Mouse (Mus musculus): Measurements from ENCODE around the gene Mndal. TPM values are rescaled to one million over a fixed set of nuclear protein-coding genes. Genes with fewer than 3 reads are reported as not detected.
"Not testable (repeated sequence)": the region's sequence is repeated elsewhere in the genome, so short reads cannot be mapped to it uniquely, and the experiment has no call there.

Mndal gene
- total and polyA plus RNA-seq, 3 experiments: 56.8 to 175 (median 107) TPM

DNA sequence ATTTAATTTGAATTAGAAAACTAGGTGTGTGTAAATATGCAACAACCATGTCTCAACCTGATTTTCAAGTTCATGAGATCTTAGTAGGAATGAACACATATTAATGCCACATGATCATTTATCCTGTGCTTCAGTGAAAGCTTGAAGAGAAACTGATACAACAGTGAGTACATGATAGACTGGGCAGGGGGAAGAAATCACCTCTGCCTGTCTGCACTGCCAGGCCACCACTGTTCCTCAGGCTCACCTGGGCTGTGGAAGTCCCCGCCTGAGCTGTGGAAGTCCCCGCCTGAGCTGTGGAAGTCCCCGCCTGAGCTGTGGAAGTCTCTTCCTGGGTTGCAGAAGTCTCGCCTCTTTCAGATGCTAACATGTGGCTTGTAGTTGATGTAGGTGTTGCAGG is 36.4 kb downstream of the Mndal start:
- H3K4me3 ChIP-seq (replicated peaks in 1 of 3; ENCODE audit: low read depth in 2 of 3, low read length in 2 of 3, poor library complexity in 1 of 3); H3K79me2 ChIP-seq (replicated peaks; ENCODE audit: control insufficient read depth, extremely low read depth, insufficient read depth, poor library complexity, severe bottlenecking); H3K36me3 ChIP-seq (replicated peaks in 1 of 2; ENCODE audit: control insufficient read depth in 1 of 2, insufficient read depth in 1 of 2, low read length in 1 of 2); H3K4me2 ChIP-seq (ENCODE audit: insufficient read depth, low read depth, poor library complexity, severe bottlenecking); dilution Hi-C loops (cut with MboI; ENCODE audit: extremely low pct_ligation_motif_present, extremely low pct_unique_long_range_greater_than_20kb, low sequenced_read_pairs); in situ Hi-C loops (cut with MboI; ENCODE audit: low pct_ligation_motif_present, low pct_unique_long_range_greater_than_20kb, low sequenced_read_pairs); H3K9ac ChIP-seq (ENCODE audit: insufficient read depth, low read depth); H3K27me3 ChIP-seq (replicated peaks); H3K9me3 ChIP-seq (replicated peaks; ENCODE audit: low read length): not testable (repeated sequence)
- 0 out of 2 replicates have a peak, but pooled peaks have one; percentile 29 for TF ChIP-seq TBP (conservative IDR thresholded peaks at IDR 0.05; ENCODE audit: low read depth, low read length)
- TF ChIP-seq MYC (IDR thresholded peaks at IDR 0.05; ENCODE audit: low read depth, low read length): 0 out of 2 replicates have a peak, but pooled peaks have one; percentile 9
- peak; percentile 33; the same call in 1 of the 2 replicates for TF ChIP-seq IRF4 (IDR thresholded peaks at IDR 0.05; ENCODE audit: low read depth, low read length)
- peak; percentile 54; the same call in 1 of the 2 replicates for TF ChIP-seq TCF12 (IDR thresholded peaks at IDR 0.05; ENCODE audit: low read depth, low read length)
- TF ChIP-seq EP300 (IDR thresholded peaks at IDR 0.05; ENCODE audit: low read length): peak; percentile 44
- Histone ChIP-seq H3K27ac (ENCODE audit: insufficient read depth, low read depth) (peak overlapping the region; percentile 36; the same call in 1 of the 2 replicates), H3K4me1 (ENCODE audit: control insufficient read depth in 1 of 2, insufficient read depth in 2 of 2) (peaks cover 0 to 20% of the 10 kb centered on the region in 2 experiments; a peak in 1 of 4 replicates)
- DNase-seq (ENCODE audit: extremely low read depth): peak; percentile 44

GRCm38 (mm10) chr1:173889741-173890140 is 52.5 kb downstream of the Mndal start:
- in situ Hi-C loops (cut with MboI; ENCODE audit: low pct_ligation_motif_present, low pct_unique_long_range_greater_than_20kb, low sequenced_read_pairs); H3K79me2 ChIP-seq (replicated peaks; ENCODE audit: control insufficient read depth, extremely low read depth, insufficient read depth, poor library complexity, severe bottlenecking); H3K9ac ChIP-seq (ENCODE audit: insufficient read depth, low read depth); H3K4me1 ChIP-seq (ENCODE audit: control insufficient read depth in 1 of 2, insufficient read depth in 2 of 2); H3K4me2 ChIP-seq (ENCODE audit: insufficient read depth, low read depth, poor library complexity, severe bottlenecking); H3K4me3 ChIP-seq (replicated peaks in 1 of 3; ENCODE audit: low read depth in 2 of 3, low read length in 2 of 3, poor library complexity in 1 of 3); DNase-seq (ENCODE audit: extremely low read depth); dilution Hi-C loops (cut with MboI; ENCODE audit: extremely low pct_ligation_motif_present, extremely low pct_unique_long_range_greater_than_20kb, low sequenced_read_pairs); H3K27ac ChIP-seq (ENCODE audit: insufficient read depth, low read depth); H3K9me3 ChIP-seq (replicated peaks; ENCODE audit: low read length); H3K27me3 ChIP-seq (replicated peaks); H3K36me3 ChIP-seq (replicated peaks in 1 of 2; ENCODE audit: control insufficient read depth in 1 of 2, insufficient read depth in 1 of 2, low read length in 1 of 2): not testable (repeated sequence)

- DNase-seq (ENCODE audit: extremely low read depth); H3K79me2 ChIP-seq (replicated peaks; ENCODE audit: control insufficient read depth, extremely low read depth, insufficient read depth, poor library complexity, severe bottlenecking): not testable (repeated sequence)
Measured at GRCm38 (mm10) chr1:173887026-173887787, 55.1 kb downstream of the Mndal start.

More at GRCm38 (mm10) chr1:173887026-173887787, 55.1 kb downstream of the Mndal start:
- H3K27me3 ChIP-seq (replicated peaks); H3K9me3 ChIP-seq (replicated peaks; ENCODE audit: low read length); H3K4me1 ChIP-seq (ENCODE audit: control insufficient read depth in 1 of 2, insufficient read depth in 2 of 2); H3K36me3 ChIP-seq (replicated peaks in 1 of 2; ENCODE audit: control insufficient read depth in 1 of 2, insufficient read depth in 1 of 2, low read length in 1 of 2); H3K4me3 ChIP-seq (replicated peaks in 1 of 3; ENCODE audit: low read depth in 2 of 3, low read length in 2 of 3, poor library complexity in 1 of 3); H3K27ac ChIP-seq (ENCODE audit: insufficient read depth, low read depth); dilution Hi-C loops (cut with MboI; ENCODE audit: extremely low pct_ligation_motif_present, extremely low pct_unique_long_range_greater_than_20kb, low sequenced_read_pairs); H3K9ac ChIP-seq (ENCODE audit: insufficient read depth, low read depth); in situ Hi-C loops (cut with MboI; ENCODE audit: low pct_ligation_motif_present, low pct_unique_long_range_greater_than_20kb, low sequenced_read_pairs); H3K4me2 ChIP-seq (ENCODE audit: insufficient read depth, low read depth, poor library complexity, severe bottlenecking): not testable (repeated sequence)
